Mouse (Mus musculus) regulatory T cell (primary cell): ENCODE data around the gene Plin3.

Experiments used
- in situ Hi-C: fragments of 300-600 bp; cut with MboI, MseI; formaldehyde crosslinking; loops from one replicate; pipeline ENCODE4 v1.15.1; 2025; ENCODE audit warnings: high pct_unique_total_duplicates

Gene Plin3

DNA sequence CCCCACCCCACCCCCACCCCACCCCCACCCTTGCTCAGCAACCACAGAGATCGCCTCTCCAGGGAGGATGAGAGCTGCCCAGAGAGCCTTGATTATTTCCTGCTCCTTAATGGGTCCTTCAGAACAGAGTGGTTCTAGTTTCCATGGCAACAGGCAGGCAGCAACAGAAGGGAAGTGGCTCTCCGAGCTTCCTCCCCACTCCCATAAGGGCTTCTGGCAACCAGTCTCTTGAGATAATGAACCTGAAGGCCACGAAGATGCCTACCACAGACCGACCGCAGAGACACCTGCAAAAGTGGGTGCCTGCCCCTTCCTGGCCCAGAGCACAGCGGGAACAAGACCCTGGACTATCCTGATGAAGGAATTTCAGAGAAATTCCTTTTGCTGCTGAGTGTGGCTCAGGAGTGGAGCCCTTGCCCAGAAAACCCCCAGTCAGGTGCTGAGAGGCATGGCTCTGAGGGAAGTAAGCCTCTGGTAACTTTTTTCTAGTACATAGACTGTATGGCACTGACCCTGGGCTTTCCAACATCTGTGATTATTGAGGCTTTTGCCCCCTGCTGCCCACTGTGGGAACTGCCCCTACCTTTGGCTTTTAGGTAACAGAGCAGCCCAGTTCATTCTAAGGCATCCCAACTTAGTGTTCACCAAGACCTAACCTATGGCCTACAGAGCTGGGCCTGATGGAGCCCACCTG is 41.4 kb downstream of the Plin3 start:
- in situ Hi-C loops: no loop called here

DNA sequence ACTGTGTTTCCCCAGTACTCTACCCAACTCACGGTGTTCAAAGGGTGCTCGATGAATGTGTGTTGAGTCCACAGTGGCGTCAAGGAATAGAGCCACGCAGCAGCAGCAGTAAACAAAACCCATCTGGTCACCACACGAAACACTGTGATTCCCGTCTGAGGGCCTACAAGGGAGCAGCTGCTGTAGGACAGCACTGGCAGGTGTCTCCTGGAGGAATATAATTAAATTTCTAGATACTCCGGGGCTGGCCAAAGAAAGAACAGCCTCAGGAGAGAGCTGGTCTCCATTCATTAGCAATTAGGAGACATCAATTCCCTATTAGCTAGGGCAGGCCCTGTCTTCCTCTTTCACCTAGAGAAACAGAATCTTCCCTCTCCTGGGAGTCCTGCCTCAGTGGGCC is 47.1 kb downstream of the Plin3 start:
- in situ Hi-C loops: loop anchor here (5.0 kb wide), 2 partner anchors 33 to 113 kb away; no protein-coding TSS in a partner anchor

DNA sequence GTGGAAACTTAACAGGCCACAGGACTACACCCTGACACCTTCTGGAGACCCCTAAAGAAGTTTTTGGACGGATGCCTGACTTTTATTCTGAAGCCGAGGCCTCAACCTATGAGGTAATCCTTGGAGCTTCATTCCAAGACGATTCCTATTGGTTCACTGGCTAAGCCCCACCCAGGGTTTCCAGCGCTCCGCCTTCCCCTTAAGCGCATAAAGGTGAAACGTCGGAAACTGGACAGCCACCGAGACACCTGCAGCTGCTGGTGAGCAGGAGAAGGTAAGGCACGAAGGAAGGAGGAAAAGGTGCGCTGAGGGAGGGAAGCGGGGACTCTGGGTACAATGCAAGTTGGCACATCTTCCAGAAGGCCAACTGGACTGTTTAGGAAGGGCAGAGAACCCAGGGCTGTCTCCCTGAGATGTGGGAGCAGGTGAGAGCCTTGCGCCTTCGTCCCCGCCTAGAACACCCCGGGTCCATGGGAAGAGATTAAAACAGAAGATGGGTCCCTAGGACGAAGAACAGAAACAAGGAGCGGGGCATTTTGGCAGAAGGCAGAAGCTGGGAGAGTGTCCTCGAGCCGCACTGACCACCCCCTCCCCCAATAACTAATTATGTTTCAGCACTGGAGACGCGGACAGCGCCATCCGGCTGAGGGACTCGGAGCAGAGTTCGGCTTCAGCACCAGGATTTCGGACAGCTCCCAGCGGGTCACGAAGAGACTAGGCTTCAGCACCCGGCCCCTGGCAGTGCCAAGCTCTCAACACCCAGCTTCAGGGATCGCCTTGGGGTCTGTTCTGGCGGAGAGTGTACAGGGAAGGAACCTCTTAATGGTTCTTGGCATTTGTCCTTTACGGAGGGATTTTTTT is 50.9 kb downstream of the Plin3 start:
- in situ Hi-C loops: no loop called here

DNA sequence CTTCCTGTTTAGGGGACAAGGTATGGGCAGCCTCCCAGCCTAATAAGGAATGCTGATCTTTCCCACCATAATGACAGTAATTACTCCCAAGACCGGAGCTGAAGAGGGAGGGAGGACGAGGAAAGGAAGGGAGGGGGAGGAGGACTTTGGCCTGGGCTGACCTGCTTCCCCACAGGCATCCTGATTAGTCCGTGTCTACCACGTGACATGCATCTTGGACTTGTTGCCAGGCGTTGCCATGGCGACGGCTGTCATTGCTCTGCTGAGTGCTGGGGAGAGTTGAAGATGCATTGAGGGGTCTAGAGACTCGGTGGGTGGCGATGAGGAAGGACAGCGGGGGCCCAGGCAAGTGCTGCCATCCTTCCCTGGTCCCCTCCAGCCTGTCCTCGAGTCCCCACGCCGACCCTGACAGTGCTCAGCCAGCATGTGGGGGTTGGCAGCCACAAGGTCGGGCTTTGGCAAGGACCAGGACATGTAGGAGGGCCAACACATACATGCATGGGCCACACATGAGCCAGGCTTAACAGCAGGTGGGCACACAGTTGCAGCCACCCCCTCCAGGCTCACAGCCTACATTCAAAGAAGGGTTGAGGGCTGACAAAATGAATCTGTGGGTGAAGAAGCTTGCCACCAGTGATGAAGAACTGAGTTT is 58.7 kb downstream of the Plin3 start:
- in situ Hi-C loops: no loop called here

DNA sequence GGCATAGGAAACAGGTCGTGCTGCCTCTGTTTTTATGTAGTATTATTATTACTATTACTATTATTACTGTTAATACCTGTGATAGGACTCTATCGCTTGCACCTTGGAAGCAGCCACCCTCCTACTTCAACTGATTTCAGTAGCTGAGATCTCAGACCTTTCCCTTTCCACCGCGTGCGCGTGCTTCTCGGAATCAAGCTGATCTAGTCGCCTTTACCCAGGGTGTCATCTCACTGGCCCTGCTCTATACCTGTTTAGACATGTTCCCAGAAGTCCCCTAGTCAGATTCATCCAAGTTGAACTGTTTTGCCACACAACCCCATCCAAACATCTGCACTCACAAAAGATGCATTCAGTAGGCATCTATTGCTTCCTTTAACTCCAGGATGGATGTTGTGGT is 59.3 kb downstream of the Plin3 start:
- in situ Hi-C loops: no loop called here

DNA sequence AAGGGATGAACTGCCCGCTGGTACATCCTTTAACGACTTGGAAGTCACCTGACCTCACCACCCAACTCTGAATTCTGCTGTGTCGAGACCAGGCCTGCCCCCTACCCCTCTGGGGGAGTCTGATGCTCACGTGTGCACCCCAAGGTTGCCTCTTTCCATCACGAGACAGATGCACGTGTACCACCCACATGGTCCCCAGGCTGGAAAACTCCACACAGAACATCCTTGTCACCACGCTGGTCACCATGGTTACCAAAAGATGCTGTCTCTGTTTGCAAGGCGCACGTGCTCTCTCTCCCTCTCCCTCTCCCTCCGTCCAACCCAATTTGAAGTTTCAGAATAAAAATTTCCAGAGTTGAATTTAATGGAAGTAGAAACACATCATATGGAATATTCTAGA is 62.7 kb downstream of the Plin3 start:
- in situ Hi-C loops: no loop called here
